Mouse (Mus musculus) forebrain, embryonic 13.5 days (tissue): ENCODE data around the gene Ly6g6d. TPM values are rescaled to one million over a fixed set of nuclear protein-coding genes. Genes with fewer than 3 reads are reported as not detected.
"Not testable (repeated sequence)": the region's sequence is repeated elsewhere in the genome, so short reads cannot be mapped to it uniquely, and the experiment has no call there.

Source experiments
- ATAC-seq: fragments of 200-750 bp; cut with Nextera tagmentation; 2 replicates; pipeline ENCODE4 v1.8.0; 2017
- H3K27ac ChIP-seq: fragments of 300-500 bp; sonication (generic); 2 replicates; pipeline ENCODE4 v1.5.1; 2015; ENCODE audit warnings: inconsistent platforms, mild to moderate bottlenecking, moderate library complexity
- H3K27me3 ChIP-seq: fragments of 300-500 bp; sonication (generic); 2 replicates; pipeline ENCODE4 v1.6.1; 2015; ENCODE audit warnings: mild to moderate bottlenecking, inconsistent platforms
- H3K36me3 ChIP-seq: fragments of 300-500 bp; sonication (generic); 2 replicates; pipeline ENCODE4 v1.6.1; 2015; ENCODE audit warnings: mild to moderate bottlenecking, inconsistent platforms; ENCODE audit not compliant: poor library complexity, severe bottlenecking
- H3K4me1 ChIP-seq: fragments of 300-500 bp; sonication (generic); 2 replicates; pipeline ENCODE4 v1.6.1; 2015; ENCODE audit warnings: inconsistent platforms
- H3K4me2 ChIP-seq: fragments of 300-500 bp; sonication (generic); 2 replicates; pipeline ENCODE4 v1.6.1; 2015; ENCODE audit warnings: inconsistent platforms, mild to moderate bottlenecking, moderate library complexity
- H3K4me3 ChIP-seq: fragments of 300-500 bp; sonication (generic); 2 replicates; pipeline ENCODE4 v1.5.1; 2015; ENCODE audit warnings: mild to moderate bottlenecking, inconsistent platforms
- H3K9ac ChIP-seq: fragments of 300-500 bp; sonication (generic); 2 replicates; pipeline ENCODE4 v1.6.1; 2015; ENCODE audit warnings: mild to moderate bottlenecking, inconsistent platforms
- H3K9me3 ChIP-seq: fragments of 300-500 bp; sonication (generic); replicated peaks from 2 replicates; pipeline ENCODE4 v1.6.1; 2016; ENCODE audit warnings: inconsistent platforms
- WGBS: fragments of 180-500 bp; shearing (Covaris S2); methylation state at CpG from one replicate; pipeline ENCODE4 v1.1.7; 2015; 5-methylcytosine and 5-hydroxymethylcytosine counted together
- polyA plus RNA-seq: library from polyadenylated mRNA; unstranded; fragments of >200 nt; fragmentation: Nextera tagmentation; extraction: Ambion mirVana; gene quantifications from 2 replicates; pipeline ENCODE4 v1.2.1, GENCODE M21; 2015

The Ly6g6d gene
- polyA plus RNA-seq, 1 experiment from 2014 or later = 0.58 TPM

DNA sequence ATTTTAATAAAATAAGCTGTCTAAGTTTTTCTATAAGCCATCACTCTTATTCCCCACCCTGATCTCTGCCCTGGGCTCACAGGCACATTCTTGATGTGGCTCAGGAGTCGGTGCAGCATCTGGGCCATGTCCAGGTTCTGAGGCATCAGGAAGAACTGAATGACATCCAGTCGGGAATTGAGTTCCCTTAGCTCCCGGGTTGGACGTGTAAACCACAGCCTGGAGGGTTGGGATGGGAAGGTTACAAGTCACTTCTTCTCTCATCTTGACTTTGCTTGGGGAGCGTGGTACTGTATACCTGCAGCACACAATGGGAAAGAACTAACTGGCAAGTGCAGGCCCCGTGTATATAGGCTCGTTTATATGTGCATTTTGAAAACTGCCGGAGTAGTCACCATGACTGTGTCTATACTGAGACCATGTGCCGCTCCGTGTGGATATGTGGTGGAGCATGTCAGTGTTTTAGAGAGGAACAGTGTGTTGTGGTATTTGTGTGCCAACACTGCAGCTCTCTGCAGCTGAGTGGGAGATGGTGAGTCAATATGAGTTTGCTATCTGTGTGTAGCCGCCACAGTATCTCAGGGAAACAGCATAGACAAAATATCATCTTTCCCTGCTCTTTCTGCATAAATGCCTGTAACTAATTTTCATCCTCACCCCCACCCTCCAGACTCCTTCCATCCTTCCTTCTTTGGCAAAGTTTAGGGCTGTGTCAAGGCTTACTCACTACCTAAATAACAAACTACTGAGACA is 38.6 kb downstream of the Ly6g6d start:
- Histone ChIP-seq H3K4me1 (no peaks in the 10 kb centered on the region), H3K27me3 (no peaks in the 10 kb centered on the region), H3K4me3 (no peak overlapping the region), H3K9me3 (no peaks in the 10 kb centered on the region), H3K9ac (no peak overlapping the region), H3K27ac (no peak overlapping the region), H3K4me2 (no peak overlapping the region), H3K36me3 (no peaks in the 10 kb centered on the region)
- WGBS = 87% methylated on average over 11 of the region's 11 CpGs
- ATAC-seq = no peak

DNA sequence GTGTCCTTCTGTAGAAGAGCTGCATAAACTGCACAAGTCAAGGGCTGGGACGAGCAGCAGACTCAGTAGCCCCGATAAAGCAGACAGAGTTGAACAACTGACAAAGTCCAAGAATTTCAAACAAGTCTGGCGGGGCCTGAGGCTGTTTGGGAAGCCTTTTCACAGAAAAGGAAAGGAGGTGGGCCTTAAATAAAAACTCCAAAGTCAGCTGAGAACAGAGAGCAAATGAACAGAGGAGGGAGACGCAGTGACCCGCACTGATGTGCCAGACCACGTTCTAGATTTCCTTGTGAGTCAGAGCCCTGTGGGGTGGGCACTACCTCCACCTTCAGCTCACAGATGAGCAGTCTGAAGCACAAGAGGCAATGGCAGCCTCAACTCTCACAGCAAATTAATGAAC is 43.0 kb downstream of the Ly6g6d start:
- H3K27me3 ChIP-seq = no peaks in the 10 kb centered on the region
- H3K4me3 ChIP-seq = no peak overlapping the region
- 79% methylated on average over 6 of the region's 6 CpGs for WGBS
- H3K9ac ChIP-seq = no peak overlapping the region
- H3K4me2 ChIP-seq = no peak overlapping the region
- no peaks in the 10 kb centered on the region for H3K9me3 ChIP-seq
- H3K27ac ChIP-seq = no peak overlapping the region
- peaks cover 2% of the 10 kb centered on the region for H3K4me1 ChIP-seq
- no peak for ATAC-seq
- no peaks in the 10 kb centered on the region for H3K36me3 ChIP-seq

DNA sequence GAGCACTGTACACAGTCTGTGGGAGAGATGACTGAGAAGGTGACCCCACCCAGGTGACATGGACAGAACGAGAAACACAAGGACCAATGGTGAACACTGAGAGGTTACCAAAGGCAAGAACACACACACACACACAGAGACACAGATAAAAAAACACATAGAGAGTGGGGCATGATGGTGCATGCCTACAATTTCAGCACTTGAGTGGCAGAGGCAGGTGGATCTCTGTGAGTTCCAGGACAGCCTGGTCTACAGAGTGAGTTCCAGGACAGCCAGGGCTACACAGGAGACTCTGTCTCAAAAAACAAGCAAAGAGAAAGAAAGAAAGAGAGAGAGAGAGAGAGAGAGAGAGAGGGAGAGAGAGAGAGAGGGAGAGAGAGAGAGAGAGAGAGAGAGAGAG is 44.2 kb downstream of the Ly6g6d start:
- not testable (repeated sequence) for H3K9ac ChIP-seq, ATAC-seq, H3K4me3 ChIP-seq, H3K9me3 ChIP-seq, H3K4me1 ChIP-seq, H3K36me3 ChIP-seq, H3K4me2 ChIP-seq, H3K27ac ChIP-seq, H3K27me3 ChIP-seq
- 59% methylated on average over 1 of the region's 1 CpGs for WGBS

DNA sequence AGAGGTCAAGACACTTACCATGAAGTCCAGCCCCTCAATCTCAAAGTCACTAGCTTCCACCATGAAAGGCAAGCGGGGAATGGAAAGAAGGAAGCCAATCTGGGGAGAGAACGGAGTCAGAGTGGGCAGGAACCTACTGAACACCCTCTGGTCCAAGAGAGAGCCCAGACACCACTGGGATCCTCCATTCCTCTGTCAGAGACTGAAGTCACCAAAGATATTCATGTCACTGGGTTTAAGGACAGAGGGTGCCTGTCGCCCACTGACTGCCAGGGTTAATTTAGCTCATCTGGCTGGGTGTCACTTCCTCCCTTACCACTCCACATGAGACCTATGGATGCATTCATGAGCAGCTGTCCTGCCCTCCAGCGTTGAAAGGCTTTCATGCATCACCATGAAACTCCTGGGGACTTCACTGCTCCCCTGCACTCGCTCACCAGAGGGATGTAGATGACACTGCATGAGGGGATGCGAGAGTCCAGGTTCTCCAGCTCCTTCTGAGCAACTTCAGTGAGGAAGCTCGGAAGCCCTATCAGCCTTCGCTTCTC is 45.5 kb downstream of the Ly6g6d start:
- Histone ChIP-seq H3K27me3 (0 out of 2 replicates have a peak, but pooled peaks cover 4% of the 10 kb centered on the region), H3K4me1 (peaks cover 22% of the 10 kb centered on the region), H3K9me3 (no peaks in the 10 kb centered on the region), H3K36me3 (no peaks in the 10 kb centered on the region), H3K9ac (no peak overlapping the region), H3K27ac (no peak overlapping the region), H3K4me3 (no peak overlapping the region), H3K4me2 (no peak overlapping the region)
- ATAC-seq = no peak
- 82% methylated on average over 8 of the region's 8 CpGs for WGBS

DNA sequence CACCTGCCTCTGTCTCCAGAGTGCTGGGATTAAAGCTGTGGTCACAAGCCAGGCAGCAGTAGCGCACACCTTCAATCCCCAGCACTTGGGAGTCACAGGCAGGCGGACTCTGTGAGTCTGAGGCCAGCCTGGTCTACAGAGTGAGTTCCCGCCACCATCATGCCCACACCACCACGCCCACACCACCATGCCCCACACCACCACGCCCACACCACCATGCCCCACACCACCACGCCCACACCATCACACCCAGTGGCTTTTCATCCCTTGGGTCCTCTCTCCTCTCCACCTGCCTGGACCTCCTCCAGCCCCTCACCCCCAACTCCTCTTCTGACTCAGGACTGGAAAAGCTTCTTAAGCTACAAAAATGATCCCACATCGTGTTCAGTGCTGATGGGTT is 46.0 kb downstream of the Ly6g6d start:
- no peak overlapping the region for H3K4me2 ChIP-seq
- no peaks in the 10 kb centered on the region for H3K9me3 ChIP-seq
- no peak overlapping the region for H3K27ac ChIP-seq
- ATAC-seq = no peak
- H3K9ac ChIP-seq = no peak overlapping the region
- H3K4me1 ChIP-seq = peaks cover 25% of the 10 kb centered on the region
- H3K4me3 ChIP-seq = no peak overlapping the region
- 0 out of 2 replicates have a peak, but pooled peaks cover 4% of the 10 kb centered on the region for H3K27me3 ChIP-seq
- 75% methylated on average over 6 of the region's 7 CpGs for WGBS
- H3K36me3 ChIP-seq = no peaks in the 10 kb centered on the region

DNA sequence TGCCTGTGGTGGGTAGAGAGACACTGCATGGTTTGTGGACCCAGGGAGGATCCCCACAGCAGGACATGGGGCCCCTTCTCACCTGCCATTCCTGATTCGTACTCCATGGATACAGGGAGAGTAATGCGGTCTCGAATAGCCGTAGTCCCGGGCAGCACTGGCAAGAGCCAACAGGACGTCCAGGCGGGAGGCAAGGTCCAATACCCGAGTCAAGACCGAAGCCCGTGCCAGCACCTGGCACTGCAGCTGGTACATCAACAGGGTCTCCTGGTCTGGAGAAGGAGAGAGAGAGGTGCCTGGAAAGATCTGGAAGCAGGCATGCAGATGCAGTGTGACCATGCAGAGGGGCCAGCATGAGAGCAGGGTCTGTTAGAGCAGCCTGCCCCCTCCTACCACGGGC is 46.6 kb downstream of the Ly6g6d start:
- H3K27ac ChIP-seq = no peak overlapping the region
- WGBS = 91% methylated on average over 11 of the region's 11 CpGs
- H3K4me1 ChIP-seq = peaks cover 30% of the 10 kb centered on the region
- ATAC-seq = no peak
- no peak overlapping the region for H3K4me2 ChIP-seq
- 0 out of 2 replicates have a peak, but pooled peaks cover 4% of the 10 kb centered on the region for H3K27me3 ChIP-seq
- H3K36me3 ChIP-seq = no peaks in the 10 kb centered on the region
- H3K9ac ChIP-seq = no peak overlapping the region
- H3K9me3 ChIP-seq = no peaks in the 10 kb centered on the region
- H3K4me3 ChIP-seq = no peak overlapping the region

DNA sequence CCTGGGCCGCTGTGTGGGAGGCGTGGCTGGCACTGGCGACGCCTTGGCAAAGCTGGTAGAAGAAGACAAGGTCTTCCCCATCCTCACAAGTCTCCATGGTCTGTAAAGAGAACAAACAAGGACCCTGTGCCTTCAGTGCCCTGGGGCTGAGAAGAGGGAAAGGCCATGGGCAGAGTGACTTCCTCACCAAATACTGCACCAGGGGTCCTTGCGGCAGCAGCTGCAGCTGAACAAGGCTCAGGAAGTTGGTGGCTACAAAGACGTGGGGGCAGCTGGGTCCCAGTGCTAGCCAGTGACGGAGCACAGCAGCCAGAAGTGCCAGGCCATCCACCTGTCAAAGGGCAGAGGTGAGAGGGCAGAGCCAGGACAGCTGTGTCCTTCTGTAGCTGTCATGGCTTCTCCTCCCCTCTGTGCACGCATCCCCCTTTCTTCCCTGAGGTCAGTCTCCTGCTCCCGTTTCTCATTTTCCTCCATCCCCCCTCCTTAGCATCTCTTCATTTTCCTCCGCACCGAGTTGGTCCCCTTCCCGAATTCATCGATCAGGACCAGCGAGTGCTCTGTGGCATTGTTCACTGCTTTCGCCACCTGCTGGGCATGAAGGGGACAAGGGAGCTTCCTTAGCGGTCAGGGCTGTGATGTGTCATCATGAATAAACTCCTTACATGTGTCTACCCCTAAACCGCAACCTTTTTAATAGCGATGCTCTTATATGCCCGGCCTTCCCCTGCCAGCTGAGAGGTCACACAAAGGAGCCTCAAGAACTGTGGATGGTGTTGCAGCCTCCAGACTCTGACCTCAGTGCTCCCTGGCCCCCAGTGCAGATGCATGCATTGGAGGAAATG is 48.0 kb downstream of the Ly6g6d start:
- H3K4me3 ChIP-seq = no peak overlapping the region
- 33% methylated on average over 19 of the region's 19 CpGs for WGBS
- 0 out of 2 replicates have a peak, but pooled peaks cover 4% of the 10 kb centered on the region for H3K27me3 ChIP-seq
- no peak for ATAC-seq
- no peaks in the 10 kb centered on the region for H3K36me3 ChIP-seq
- H3K9me3 ChIP-seq = no peaks in the 10 kb centered on the region
- peaks cover 36% of the 10 kb centered on the region for H3K4me1 ChIP-seq
- H3K4me2 ChIP-seq = peak overlapping the region; percentile 27; the same call in 1 of the 2 replicates
- H3K27ac ChIP-seq = no peak overlapping the region
- H3K9ac ChIP-seq = peak overlapping the region; percentile 35

DNA sequence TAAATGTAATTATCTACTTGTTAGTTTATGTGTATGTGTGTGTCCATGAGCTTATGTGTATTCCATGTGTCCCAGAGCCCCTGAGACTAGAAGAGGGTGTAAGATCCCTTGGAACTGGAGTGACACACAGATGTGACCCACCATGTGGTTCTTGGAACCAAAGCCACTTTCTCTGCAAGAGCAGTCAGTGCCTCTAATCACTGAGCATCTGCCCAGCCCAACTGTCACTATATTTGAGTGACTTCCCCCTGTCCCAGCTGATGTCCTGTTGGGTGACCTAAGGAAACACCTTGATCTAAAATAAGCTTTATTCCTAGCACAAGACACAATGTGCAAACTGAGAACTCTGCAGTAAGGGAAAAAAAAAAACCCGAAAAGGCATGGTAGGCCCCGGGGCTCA is 49.5 kb downstream of the Ly6g6d start:
- no peaks in the 10 kb centered on the region for H3K9me3 ChIP-seq
- H3K9ac ChIP-seq = 0 out of 2 replicates have a peak overlapping the region, but pooled peaks have one; percentile 37
- H3K4me1 ChIP-seq = peaks cover 36% of the 10 kb centered on the region
- WGBS = 82% methylated on average over 2 of the region's 2 CpGs
- no peaks in the 10 kb centered on the region for H3K36me3 ChIP-seq
- no peak overlapping the region for H3K4me3 ChIP-seq
- H3K27me3 ChIP-seq = 0 out of 2 replicates have a peak, but pooled peaks cover 4% of the 10 kb centered on the region
- peak overlapping the region; percentile 82; the same call in 1 of the 2 replicates for H3K27ac ChIP-seq
- H3K4me2 ChIP-seq = no peak overlapping the region
- no peak for ATAC-seq

DNA sequence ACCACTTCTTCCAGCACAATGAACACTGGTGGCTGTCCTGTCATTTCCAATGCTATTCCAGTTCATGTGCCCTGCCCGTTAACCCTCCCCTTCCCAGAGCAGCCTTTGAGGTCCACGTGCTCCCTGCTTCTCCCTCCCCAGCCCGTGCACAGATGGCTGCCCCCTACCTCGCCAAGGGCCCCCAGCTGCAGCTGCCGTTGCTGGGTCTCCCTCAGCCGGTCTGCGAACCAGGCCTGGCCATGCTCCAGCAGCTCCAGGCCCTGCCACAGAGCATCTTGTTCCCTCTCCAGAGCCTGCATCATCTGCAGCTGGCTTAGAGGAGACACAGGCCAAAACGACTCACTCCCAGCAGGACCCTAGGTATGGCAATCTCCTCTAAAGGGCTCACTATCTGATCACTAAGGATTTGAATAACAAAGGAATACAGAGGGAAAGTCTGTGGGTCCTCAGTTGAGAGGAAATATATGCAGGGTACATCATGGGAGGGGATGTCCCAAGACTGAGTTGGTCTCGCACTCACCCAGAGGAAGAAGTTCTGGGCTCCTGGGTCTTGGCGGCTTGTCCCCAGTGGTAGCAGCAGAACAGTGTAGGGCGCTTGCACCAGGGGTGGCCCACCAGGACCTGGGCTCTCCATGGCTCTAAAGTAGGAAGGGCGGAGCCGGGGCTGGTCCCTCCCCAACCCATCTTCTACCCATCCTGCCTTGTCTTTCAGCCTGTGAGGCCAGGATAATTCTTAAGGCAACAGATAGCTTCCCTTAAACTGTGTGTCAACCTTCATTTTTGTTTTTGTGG is 50.4 kb downstream of the Ly6g6d start, which contains the start of gene Sapcd1:
TSS of gene Sapcd1 (minus strand) at position 740 of the 792 bp plus-strand sequence.
- H3K4me3 ChIP-seq = peak within 1 kb of the TSS; percentile 17
- peak within 1 kb of the TSS; percentile 43 for H3K4me2 ChIP-seq
- ATAC-seq = peak; percentile 89
- peaks cover 36% of the 10 kb centered on the region for H3K4me1 ChIP-seq
- WGBS = 24% methylated on average over 13 of the region's 13 CpGs
- peak within 1 kb of the TSS; percentile 82 for H3K27ac ChIP-seq
- no peaks in the 10 kb centered on the region for H3K9me3 ChIP-seq
- peak within 1 kb of the TSS; percentile 52 for H3K9ac ChIP-seq
- H3K27me3 ChIP-seq = 0 out of 2 replicates have a peak, but pooled peaks cover 4% of the 10 kb centered on the region
- H3K36me3 ChIP-seq = no peaks in the 10 kb centered on the region

DNA sequence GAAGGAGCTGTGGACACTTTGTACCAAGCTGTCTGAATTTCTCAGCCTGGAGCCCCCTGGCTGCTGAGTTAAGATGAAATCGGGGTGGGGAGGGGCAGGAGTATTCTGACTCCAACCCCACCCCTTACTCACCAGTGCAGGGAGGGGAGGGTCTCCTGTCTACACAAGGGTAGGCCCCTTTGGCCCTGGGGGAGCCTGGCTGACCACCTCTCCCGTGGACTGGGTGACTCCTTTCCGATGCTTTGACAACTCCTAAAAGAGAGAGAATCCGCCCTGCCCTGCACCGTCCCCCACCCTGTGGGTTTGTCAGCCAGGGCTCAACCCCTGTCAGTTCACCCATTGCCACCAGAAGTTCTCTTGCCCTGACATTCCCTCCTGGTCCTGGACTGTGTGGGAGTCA is 51.7 kb downstream of the Ly6g6d start:
- no peak for ATAC-seq
- H3K4me1 ChIP-seq = peaks cover 41% of the 10 kb centered on the region
- H3K9me3 ChIP-seq = no peaks in the 10 kb centered on the region
- H3K27me3 ChIP-seq = 0 out of 2 replicates have a peak, but pooled peaks cover 4% of the 10 kb centered on the region
- no peak overlapping the region; the same call in 1 of the 2 replicates for H3K4me2 ChIP-seq
- H3K4me3 ChIP-seq = no peak overlapping the region
- WGBS = 80% methylated on average over 5 of the region's 5 CpGs
- no peak overlapping the region for H3K9ac ChIP-seq
- H3K27ac ChIP-seq = peak overlapping the region; percentile 40; the same call in 1 of the 2 replicates
- H3K36me3 ChIP-seq = no peaks in the 10 kb centered on the region

DNA sequence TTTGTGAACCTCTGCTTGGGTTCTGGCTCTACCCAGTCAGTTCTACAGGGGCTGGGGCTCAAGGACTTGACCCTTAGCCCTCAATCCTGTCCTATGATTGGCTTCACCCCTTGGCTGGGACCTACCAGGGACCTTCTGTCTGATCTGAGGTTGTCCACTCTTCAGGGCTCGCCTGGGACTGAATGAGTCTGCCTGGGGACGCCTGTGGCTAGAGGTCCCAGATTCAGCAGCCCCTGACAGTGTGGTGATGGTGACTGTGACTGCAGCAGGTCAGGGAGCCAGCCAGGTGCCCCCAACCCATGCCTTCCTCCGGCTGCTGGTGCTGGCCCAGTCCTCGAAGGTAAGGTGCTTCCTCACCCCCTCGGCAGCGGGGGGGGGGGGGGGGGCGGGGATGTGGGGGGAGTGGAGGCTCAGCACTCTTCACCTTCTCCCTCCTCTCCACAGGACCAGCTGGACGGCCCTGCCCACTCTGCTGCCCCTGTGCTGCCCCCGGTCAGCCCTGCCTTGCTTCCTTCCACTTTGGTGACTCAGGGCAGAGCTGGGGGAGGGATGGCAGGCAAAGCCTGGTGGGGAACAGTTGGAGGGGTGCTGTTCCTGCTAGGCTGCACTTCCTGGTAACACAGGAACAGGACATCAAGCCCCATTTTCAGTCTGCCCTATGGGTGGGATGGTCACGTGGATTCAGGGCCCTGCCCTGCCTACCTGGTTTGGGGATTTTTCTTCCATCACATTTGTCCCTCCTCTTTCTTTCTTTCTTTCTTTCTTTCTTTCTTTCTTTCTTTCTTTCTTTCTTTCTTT is 53.0 kb downstream of the Ly6g6d start:
- Histone ChIP-seq H3K9ac (no peak overlapping the region), H3K9me3 (no peaks in the 10 kb centered on the region), H3K4me2 (no peak overlapping the region), H3K27me3 (0 out of 2 replicates have a peak, but pooled peaks cover 4% of the 10 kb centered on the region), H3K4me3 (no peak overlapping the region), H3K4me1 (peaks cover 39% of the 10 kb centered on the region), H3K27ac (no peak overlapping the region), H3K36me3 (no peaks in the 10 kb centered on the region)
- WGBS = 80% methylated on average over 6 of the region's 10 CpGs
- ATAC-seq = no peak
